Comparison of ENCODE assay signal across 8 mouse cellular contexts in genomic region chr8:84192555-84192954, GRCm38 (mm10). TPM values are rescaled to one million over a fixed set of nuclear protein-coding genes. Genes with fewer than 3 reads are reported as not detected.
DNase-seq lines count a peak whose midpoint lies in the region; ATAC-seq lines count a peak whose summit lies in the region.

No protein-coding gene starts in this region.

- 8% methylated on average over 33 of the region's 33 CpGs for WGBS in forebrain, embryonic 10.5 days
- WGBS in heart, embryonic 16.5 days = 4% methylated on average over 31 of the region's 33 CpGs

- H3K4me3 ChIP-seq in forebrain, embryonic 10.5 days = peak overlapping the region; percentile 42
- peak overlapping the region; percentile 34 for H3K4me3 ChIP-seq in heart, embryonic 16.5 days (ENCODE audit: low read length)

- peak overlapping the region; percentile 49 for H3K9ac ChIP-seq in heart, embryonic 16.5 days (ENCODE audit: low read length)

- peak overlapping the region; percentile 80 for H3K27ac ChIP-seq in forebrain, embryonic 10.5 days
- peak overlapping the region; percentile 90 for H3K27ac ChIP-seq in heart, embryonic 16.5 days (ENCODE audit: low read length)

- peak; percentile 71 for ATAC-seq in CD4-positive, CD25-positive, alpha-beta regulatory T cell, adult 4 months
- peak; percentile 66 for ATAC-seq in heart, embryonic 16.5 days (replicated peaks; ENCODE audit: extremely low read depth, insufficient read depth, low FRiP score)

- no peaks in the 10 kb centered on the region for H3K36me3 ChIP-seq in forebrain, embryonic 10.5 days (replicated peaks)
- no peaks in the 10 kb centered on the region for H3K36me3 ChIP-seq in heart, embryonic 16.5 days (ENCODE audit: control insufficient read depth, insufficient read depth)

- DNase-seq in adrenal gland, adult 18-20 months (ENCODE audit: low spot score in 2 of 2) = peak; percentile 91 to 92
- peak; percentile 82 for DNase-seq in forebrain, embryonic 10.5 days (ENCODE audit: extremely low spot score, low spot score)
- DNase-seq in kidney, postnatal 36 days = peak; percentile 72 to 90
- DNase-seq in lung, postnatal 36 days = peak; percentile 90
- DNase-seq in retina, embryonic 14.5 days (ENCODE audit: low spot score) = peak; percentile 66
- peak; percentile 88 for DNase-seq in urinary bladder, postnatal 14 days (ENCODE audit: low spot score)

- peaks cover 34% of the 10 kb centered on the region for H3K27me3 ChIP-seq in forebrain, embryonic 10.5 days (ENCODE audit: poor library complexity, severe bottlenecking)
- H3K27me3 ChIP-seq in heart, embryonic 16.5 days (ENCODE audit: control insufficient read depth, insufficient read depth, low read length) = no peaks in the 10 kb centered on the region

- peak overlapping the region; percentile 60 for H3K4me2 ChIP-seq in heart, embryonic 16.5 days (ENCODE audit: low read depth, low read length)

- no peaks in the 10 kb centered on the region for H3K9me3 ChIP-seq in forebrain, embryonic 10.5 days
- H3K9me3 ChIP-seq in heart, embryonic 16.5 days (replicated peaks; ENCODE audit: control insufficient read depth, low read length) = no peaks in the 10 kb centered on the region

- peaks cover 36% of the 10 kb centered on the region for H3K4me1 ChIP-seq in forebrain, embryonic 10.5 days
- peaks cover 16% of the 10 kb centered on the region for H3K4me1 ChIP-seq in heart, embryonic 16.5 days (ENCODE audit: control insufficient read depth, insufficient read depth, low read length)

RNA-seq across cellular contexts. Expression of gene Nanos3, which starts 7.5 kb away (rescaled TPM):
- polyA plus RNA-seq in CD4-positive, CD25-positive, alpha-beta regulatory T cell, adult 4 months (2017; shearing (Covaris generic)) = under 1 TPM in 1 of 2 experiments, not detected in 1; 0.81 TPM
- total RNA-seq in adrenal gland, adult 18-20 months (2021) = under 1 TPM in 1 of 2 experiments, not detected in 1; 0.61 TPM
- 2.6 and 3.7 TPM in 2 replicates for polyA plus RNA-seq in forebrain, embryonic 10.5 days (2016; fragmentation: Nextera tagmentation; extraction: Ambion mirVana)
- polyA plus RNA-seq in heart, embryonic 16.5 days (2015; fragmentation: Nextera tagmentation; extraction: Ambion mirVana) = 1.5 and 1.6 TPM in 2 replicates

RNA-seq across cellular contexts. Expression of gene Zswim4, which starts 44.3 kb away (rescaled TPM):
- 1 to 10 TPM; 3.3 to 4.3 TPM for polyA plus RNA-seq in CD4-positive, CD25-positive, alpha-beta regulatory T cell, adult 4 months (2017; shearing (Covaris generic))
- 10 to 100 TPM; 36.4 to 56.0 TPM for total RNA-seq in adrenal gland, adult 18-20 months (2021)
- polyA plus RNA-seq in forebrain, embryonic 10.5 days (2016; fragmentation: Nextera tagmentation; extraction: Ambion mirVana) = 28.6 and 31.4 TPM in 2 replicates
- polyA plus RNA-seq in heart, embryonic 16.5 days (2015; fragmentation: Nextera tagmentation; extraction: Ambion mirVana) = 8.4 and 9.9 TPM in 2 replicates

RNA-seq across cellular contexts. Expression of gene 4930432K21Rik, which starts 44.7 kb away (rescaled TPM):
- polyA plus RNA-seq in CD4-positive, CD25-positive, alpha-beta regulatory T cell, adult 4 months (2017; shearing (Covaris generic)) = 1 to 10 TPM; 1.1 to 3.2 TPM
- under 1 TPM in 1 of 2 experiments, not detected in 1; 0.38 TPM for total RNA-seq in adrenal gland, adult 18-20 months (2021)
- 1.9 and 2.4 TPM in 2 replicates for polyA plus RNA-seq in forebrain, embryonic 10.5 days (2016; fragmentation: Nextera tagmentation; extraction: Ambion mirVana)
- polyA plus RNA-seq in heart, embryonic 16.5 days (2015; fragmentation: Nextera tagmentation; extraction: Ambion mirVana) = 1.2 and 1.3 TPM in 2 replicates

RNA-seq across cellular contexts. Expression of gene Cc2d1a, which starts 44.8 kb away (rescaled TPM):
- 10 to 100 TPM; 12.7 to 19.2 TPM for polyA plus RNA-seq in CD4-positive, CD25-positive, alpha-beta regulatory T cell, adult 4 months (2017; shearing (Covaris generic))
- 10 to 100 TPM; 26.5 to 30.5 TPM for total RNA-seq in adrenal gland, adult 18-20 months (2021)
- polyA plus RNA-seq in forebrain, embryonic 10.5 days (2016; fragmentation: Nextera tagmentation; extraction: Ambion mirVana) = 17.3 and 20.8 TPM in 2 replicates
- polyA plus RNA-seq in heart, embryonic 16.5 days (2015; fragmentation: Nextera tagmentation; extraction: Ambion mirVana) = 14.8 and 15.4 TPM in 2 replicates

RNA-seq across cellular contexts. Expression of gene D8Ertd738e, which starts 57.0 kb away (rescaled TPM):
- 100 to 1,000 TPM; 365 to 370 TPM for polyA plus RNA-seq in CD4-positive, CD25-positive, alpha-beta regulatory T cell, adult 4 months (2017; shearing (Covaris generic))
- total RNA-seq in adrenal gland, adult 18-20 months (2021) = 100 to 1,000 TPM; 292 to 304 TPM
- polyA plus RNA-seq in forebrain, embryonic 10.5 days (2016; fragmentation: Nextera tagmentation; extraction: Ambion mirVana) = 386 and 390 TPM in 2 replicates
- 297 and 311 TPM in 2 replicates for polyA plus RNA-seq in heart, embryonic 16.5 days (2015; fragmentation: Nextera tagmentation; extraction: Ambion mirVana)

Comparison
In these comparisons a context has a peak if more than half of its experiments do, and no peak if none do; other contexts are left out.
1. Peak in every context shown above with its lines: DNase-seq, ATAC-seq, H3K4me3 ChIP-seq and H3K27ac ChIP-seq.